Mouse (Mus musculus) G1E-ER4 (cell line): Measurements from ENCODE around the gene Aqp7. TPM values are rescaled to one million over a fixed set of nuclear protein-coding genes. Genes with fewer than 3 reads are reported as not detected.

Source experiments
- GATA1 ChIP-seq: IDR thresholded peaks from one replicate; pipeline ENCODE4 v1.8.0; 2012; ENCODE audit warnings: low read length, inconsistent platforms
- polyA plus RNA-seq: library from polyadenylated mRNA; stranded (reverse); fragments of >175 nt; gene quantifications from 2 replicates; pipeline ENCODE4 v1.2.3, GENCODE M21; 2012

Gene Aqp7
- polyA plus RNA-seq, 1 experiment = not detected

- TF ChIP-seq GATA1 = no peak
These were observed 23.8 kb upstream of the Aqp7 start for GRCm38 (mm10) chr4:41071500-41072429.

- no peak for TF ChIP-seq GATA1
These were observed 17.3 kb upstream of the Aqp7 start for GRCm38 (mm10) chr4:41065196-41065595.

- no peak for TF ChIP-seq GATA1
These were observed 16.1 kb upstream of the Aqp7 start for GRCm38 (mm10) chr4:41063894-41064673.

GRCm38 (mm10) chr4:41063351-41063750 is 15.4 kb upstream of the Aqp7 start:
- TF ChIP-seq GATA1 = no peak

- no peak for TF ChIP-seq GATA1
These were observed 9.4 kb upstream of the Aqp7 start for GRCm38 (mm10) chr4:41057361-41057760.

GRCm38 (mm10) chr4:41056742-41057332 is 8.9 kb upstream of the Aqp7 start:
- no peak for TF ChIP-seq GATA1

GRCm38 (mm10) chr4:41056253-41056652 is 8.3 kb upstream of the Aqp7 start:
- TF ChIP-seq GATA1 = no peak

- no peak for TF ChIP-seq GATA1
These were observed 7.2 kb upstream of the Aqp7 start for GRCm38 (mm10) chr4:41055111-41055510.

GRCm38 (mm10) chr4:41051781-41052180 is 3.8 kb upstream of the Aqp7 start:
- TF ChIP-seq GATA1 = no peak

GRCm38 (mm10) chr4:41050726-41051675 is 3.1 kb upstream of the Aqp7 start:
- no peak for TF ChIP-seq GATA1

- no peak for TF ChIP-seq GATA1
These were observed 987 bp upstream of the Aqp7 start for GRCm38 (mm10) chr4:41048926-41049325.

- TF ChIP-seq GATA1 = no peak
These were observed 1.6 kb downstream of the Aqp7 start for GRCm38 (mm10) chr4:41046254-41046795.

- TF ChIP-seq GATA1 = no peak
These were observed 2.7 kb downstream of the Aqp7 start for GRCm38 (mm10) chr4:41045288-41045687.

- no peak for TF ChIP-seq GATA1
These were observed 4.0 kb downstream of the Aqp7 start for GRCm38 (mm10) chr4:41043961-41044360.

GRCm38 (mm10) chr4:41042880-41043279 is 5.1 kb downstream of the Aqp7 start:
- TF ChIP-seq GATA1 = no peak
